Comparison of ENCODE assay signal across 17 mouse cellular contexts in genomic region chr6:119741861-119742260, GRCm38 (mm10).
DNase-seq lines count a peak whose midpoint lies in the region; ATAC-seq and TF ChIP-seq lines count a peak whose summit lies in the region.
"Had no signal": no experiment of that assay in that cellular context is flagged by ENCODE, and none has a peak within 500 bp of the region (broad histone marks: within the 10 kb centered on the region; RNA-seq: fewer than 3 reads in every experiment).

No protein-coding gene starts in this region.

- DNase-seq in lung, embryonic 14.5 days: no peak
- no peak for DNase-seq in lung, postnatal 4 days
- DNase-seq in NIH3T3 (ENCODE audit: low read depth): peak; percentile 20
- DNase-seq in cerebellum, postnatal 10 days: no peak
- DNase-seq: cerebellum, adult 9-11 months; gastrocnemius, postnatal 10 days; heart, postnatal 14 days; lung, postnatal 36 days; thymus, postnatal 4 days had no signal

- H3K4me3 ChIP-seq in intestine, postnatal 0 days (ENCODE audit: low read depth, low read length): no peak overlapping the region
- no peak overlapping the region for H3K4me3 ChIP-seq in intestine, embryonic 15.5 days (replicated peaks)
- no peak overlapping the region for H3K4me3 ChIP-seq in lung, embryonic 14.5 days (ENCODE audit: low read depth, low read length)
- H3K4me3 ChIP-seq: embryonic facial prominence, embryonic 15.5 days; hindbrain, embryonic 15.5 days; left cerebral cortex, adult 2 months; liver, embryonic 15.5 days had no signal

- H3K36me3 ChIP-seq in intestine, postnatal 0 days (ENCODE audit: control insufficient read depth, insufficient read depth): peaks cover 10% of the 10 kb centered on the region; the same call in 1 of the 2 replicates
- H3K36me3 ChIP-seq in intestine, embryonic 15.5 days: no peaks in the 10 kb centered on the region
- peaks cover 18% of the 10 kb centered on the region for H3K36me3 ChIP-seq in lung, embryonic 14.5 days (ENCODE audit: insufficient read depth)
- H3K36me3 ChIP-seq: liver, embryonic 15.5 days had no signal

- H3K27ac ChIP-seq in intestine, postnatal 0 days (ENCODE audit: low read depth, low read length): no peak overlapping the region
- no peak overlapping the region for H3K27ac ChIP-seq in intestine, embryonic 15.5 days
- H3K27ac ChIP-seq in lung, embryonic 14.5 days (ENCODE audit: low read depth): no peak overlapping the region
- H3K27ac ChIP-seq: embryonic facial prominence, embryonic 15.5 days; hindbrain, embryonic 15.5 days; left cerebral cortex, adult 2 months; liver, embryonic 15.5 days had no signal

- TF ChIP-seq CTCF in intestine, postnatal 0 days (IDR thresholded peaks at IDR 0.05; ENCODE audit: low read depth): peak; percentile 25; the same call in 1 of the 2 replicates
- 0 out of 2 replicates have a peak, but pooled peaks have one; percentile 9 for TF ChIP-seq CTCF in lung, embryonic 14.5 days (IDR thresholded peaks at IDR 0.05; ENCODE audit: low read depth)

- H3K4me1 ChIP-seq in intestine, postnatal 0 days (replicated peaks; ENCODE audit: control insufficient read depth, insufficient read depth, low read length): no peaks in the 10 kb centered on the region
- no peaks in the 10 kb centered on the region for H3K4me1 ChIP-seq in intestine, embryonic 15.5 days (replicated peaks)
- H3K4me1 ChIP-seq in lung, embryonic 14.5 days (ENCODE audit: insufficient read depth): no peaks in the 10 kb centered on the region
- H3K4me1 ChIP-seq: embryonic facial prominence, embryonic 15.5 days; hindbrain, embryonic 15.5 days; liver, embryonic 15.5 days had no signal

- no peak overlapping the region for H3K9ac ChIP-seq in intestine, postnatal 0 days (ENCODE audit: low read depth, low read length)
- no peak overlapping the region for H3K9ac ChIP-seq in intestine, embryonic 15.5 days
- H3K9ac ChIP-seq in lung, embryonic 14.5 days: no peak overlapping the region
- H3K9ac ChIP-seq: embryonic facial prominence, embryonic 15.5 days; hindbrain, embryonic 15.5 days; liver, embryonic 15.5 days had no signal

- ATAC-seq in intestine, postnatal 0 days: no peak
- ATAC-seq in intestine, embryonic 15.5 days: no peak
- no peak for ATAC-seq in lung, embryonic 14.5 days (ENCODE audit: insufficient read depth)
- no peak for ATAC-seq in megakaryocyte progenitor cell, adult 5-6 weeks (replicated peaks; ENCODE audit: poor library complexity)

- H3K9me3 ChIP-seq in intestine, postnatal 0 days (ENCODE audit: control insufficient read depth): no peaks in the 10 kb centered on the region
- H3K9me3 ChIP-seq in intestine, embryonic 15.5 days: no peaks in the 10 kb centered on the region
- H3K9me3 ChIP-seq in lung, embryonic 14.5 days (ENCODE audit: low read depth, low read length): no peaks in the 10 kb centered on the region
- H3K9me3 ChIP-seq: embryonic facial prominence, embryonic 15.5 days; hindbrain, embryonic 15.5 days; liver, embryonic 15.5 days had no signal

- 83% methylated on average over 2 of the region's 2 CpGs for WGBS in intestine, postnatal 0 days
- 74% methylated on average over 2 of the region's 2 CpGs for WGBS in intestine, embryonic 15.5 days
- WGBS in lung, embryonic 14.5 days: 77% methylated on average over 2 of the region's 2 CpGs

- H3K27me3 ChIP-seq in intestine, postnatal 0 days (replicated peaks; ENCODE audit: control insufficient read depth, insufficient read depth, low read length): no peaks in the 10 kb centered on the region
- no peaks in the 10 kb centered on the region for H3K27me3 ChIP-seq in intestine, embryonic 15.5 days (replicated peaks)
- no peaks in the 10 kb centered on the region for H3K27me3 ChIP-seq in lung, embryonic 14.5 days (ENCODE audit: insufficient read depth, low read length)
- H3K27me3 ChIP-seq: embryonic facial prominence, embryonic 15.5 days; hindbrain, embryonic 15.5 days; liver, embryonic 15.5 days had no signal

- H3K4me2 ChIP-seq in intestine, postnatal 0 days (replicated peaks; ENCODE audit: low read depth): no peak overlapping the region
- H3K4me2 ChIP-seq in intestine, embryonic 15.5 days (replicated peaks): no peak overlapping the region
- no peak overlapping the region for H3K4me2 ChIP-seq in lung, embryonic 14.5 days
- H3K4me2 ChIP-seq: embryonic facial prominence, embryonic 15.5 days; hindbrain, embryonic 15.5 days; liver, embryonic 15.5 days; midbrain, embryonic 11.5 days had no signal
